Mouse (Mus musculus) frontal cortex, adult 2 months (tissue): Measurements from ENCODE around the gene Slc16a13. TPM values are rescaled to one million over a fixed set of nuclear protein-coding genes. Genes with fewer than 3 reads are reported as not detected.

Experiments
- DNase-seq, 2 experiments: peaks; one replicate each; pipeline ENCODE4 v3.0.0; 2022; ENCODE audit warnings: low spot score in 1 of 2; ENCODE audit errors: extremely low spot score in 1 of 2
- polyA plus RNA-seq: library from polyadenylated mRNA; depleted of rRNA; stranded (reverse); fragments of >200 nt; gene quantifications from 2 replicates; pipeline ENCODE4 v1.2.3, GENCODE M21; 2012

Slc16a13 gene
- polyA plus RNA-seq, 1 experiment = 7.7 TPM

GRCm38 (mm10) chr11:70233016-70233415 lies 12.2 kb upstream of the Slc16a13 start:
- DNase-seq = no peak

- no peak for DNase-seq
These were observed 11.7 kb upstream of the Slc16a13 start for GRCm38 (mm10) chr11:70232546-70232945.

DNA sequence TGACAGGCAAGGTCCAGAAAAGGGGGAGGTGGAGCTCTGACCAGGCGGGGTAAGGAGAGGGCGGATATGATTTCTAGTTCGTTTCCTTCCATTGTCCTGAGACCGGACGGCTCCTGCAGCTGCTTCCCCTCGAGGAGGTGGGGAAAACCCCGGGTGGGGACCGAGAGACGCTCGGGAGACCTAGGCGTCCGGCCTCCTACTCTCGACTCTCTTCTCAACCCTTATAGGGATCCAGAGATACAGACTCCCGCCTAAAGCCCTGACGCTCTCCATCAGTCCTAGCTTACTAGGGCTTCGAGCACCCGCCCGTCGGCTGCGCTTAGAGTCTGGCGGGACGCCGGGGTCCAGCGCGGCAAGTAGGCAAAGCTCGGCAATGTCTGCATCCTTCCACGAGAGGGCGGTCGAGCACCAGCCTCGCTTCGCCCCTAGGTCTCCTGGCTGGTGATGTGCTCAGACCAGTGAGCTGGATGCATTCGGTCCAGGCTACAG lies 9.4 kb upstream of the Slc16a13 start:
- peak in 1 of 2 experiments; percentile 83 for DNase-seq

GRCm38 (mm10) chr11:70229260-70230010 lies 8.6 kb upstream of the Slc16a13 start, which contains the start of gene Bcl6b:
Bcl6b (minus strand) TSS chr11:70229798.
- DNase-seq = no peak

- DNase-seq = peak in 1 of 2 experiments; percentile 88
These were observed 8.0 kb upstream of the Slc16a13 start for GRCm38 (mm10) chr11:70228828-70229227.

DNA sequence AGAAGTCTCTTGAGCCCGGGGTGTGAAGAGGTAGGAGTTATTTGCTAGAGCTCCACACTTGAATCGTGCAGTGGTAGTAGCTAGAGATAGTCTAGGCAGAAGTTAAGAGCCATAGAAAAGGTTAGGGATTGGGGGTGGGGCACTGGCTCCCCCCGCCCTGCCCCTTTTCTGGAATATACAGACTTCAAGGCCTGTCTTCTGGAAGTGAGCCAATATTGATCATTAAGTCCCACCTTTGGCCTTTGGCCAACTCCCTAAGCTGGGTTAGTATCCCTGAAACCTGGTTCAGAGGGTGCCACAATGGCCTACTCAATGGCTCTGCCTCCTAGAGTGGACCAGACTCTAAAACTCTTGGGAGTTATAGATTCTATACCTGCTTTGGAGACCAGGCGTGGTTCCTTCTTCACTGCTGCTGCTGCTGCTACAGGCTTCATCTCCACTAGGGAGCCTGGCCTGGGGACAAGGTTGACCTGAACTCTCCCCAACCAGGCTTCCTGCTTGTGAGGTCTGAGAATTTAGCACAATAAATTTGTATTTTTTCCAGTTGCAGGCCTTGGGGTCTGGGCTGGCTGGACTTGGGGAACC lies 6.9 kb upstream of the Slc16a13 start:
- no peak for DNase-seq

DNA sequence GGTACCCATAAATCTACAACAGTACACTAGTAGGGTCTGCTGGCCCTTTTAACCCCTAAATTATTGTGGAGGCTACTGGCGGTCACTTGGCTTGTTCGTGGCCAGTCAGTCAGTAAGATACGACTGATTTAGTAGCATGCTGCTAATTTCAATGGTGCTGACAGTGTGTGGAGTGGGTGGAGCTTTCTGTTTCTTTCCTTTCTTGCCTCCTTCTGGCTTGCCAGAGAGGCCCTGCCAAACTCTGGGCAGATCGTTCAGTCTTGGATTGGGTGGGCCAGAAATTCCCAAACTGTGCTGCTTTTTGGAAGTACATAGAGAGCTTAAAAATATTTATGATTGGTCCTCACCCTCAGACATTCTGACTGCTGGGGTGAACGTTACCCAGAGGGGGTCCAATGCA lies 6.3 kb upstream of the Slc16a13 start:
- no peak for DNase-seq

GRCm38 (mm10) chr11:70226602-70226890 lies 5.7 kb upstream of the Slc16a13 start:
- no peak for DNase-seq

DNA sequence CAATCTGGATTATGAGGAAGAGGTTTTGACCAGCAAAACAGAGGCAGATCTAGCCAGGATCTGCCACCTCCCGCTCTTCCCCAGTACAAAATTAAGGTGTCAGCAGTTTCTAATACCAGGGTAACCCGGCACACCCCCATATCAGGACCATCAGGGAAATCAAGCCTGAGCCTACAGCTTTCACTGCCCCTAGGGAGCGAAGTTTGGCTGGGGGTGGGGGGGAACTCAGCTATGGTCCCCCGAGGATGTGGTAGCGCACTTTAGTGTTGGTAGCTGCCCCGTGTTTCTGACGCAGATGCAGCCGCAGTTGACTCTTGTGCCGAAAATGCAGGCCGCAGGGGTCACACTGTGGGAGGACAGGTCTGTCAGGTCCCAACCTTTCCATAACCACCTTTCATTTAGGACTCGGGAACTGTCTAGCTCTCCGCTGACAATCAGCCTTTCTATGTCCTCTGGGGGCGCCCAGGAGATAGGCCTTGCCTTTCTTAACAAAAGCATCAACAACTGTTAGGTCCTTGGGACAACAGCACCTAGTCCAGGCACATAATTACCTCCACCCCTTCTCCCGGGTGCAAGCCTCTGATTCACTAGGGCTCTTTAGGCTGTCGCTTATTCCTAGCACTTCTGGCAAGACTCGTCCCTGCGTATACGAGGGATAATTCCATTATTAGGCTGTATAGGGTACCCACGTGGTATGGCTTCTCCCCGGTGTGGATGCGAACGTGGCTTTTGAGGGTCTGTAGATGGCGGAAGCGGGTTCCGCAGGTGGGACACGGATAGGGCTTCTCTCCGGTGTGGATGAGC lies 5.1 kb upstream of the Slc16a13 start:
- no peak for DNase-seq

- DNase-seq = no peak
These were observed 2.9 kb upstream of the Slc16a13 start for GRCm38 (mm10) chr11:70223724-70224123.

GRCm38 (mm10) chr11:70221603-70222500 lies 988 bp upstream of the Slc16a13 start:
- no peak for DNase-seq

GRCm38 (mm10) chr11:70220323-70220722 lies 541 bp downstream of the Slc16a13 start:
- DNase-seq = no peak

DNA sequence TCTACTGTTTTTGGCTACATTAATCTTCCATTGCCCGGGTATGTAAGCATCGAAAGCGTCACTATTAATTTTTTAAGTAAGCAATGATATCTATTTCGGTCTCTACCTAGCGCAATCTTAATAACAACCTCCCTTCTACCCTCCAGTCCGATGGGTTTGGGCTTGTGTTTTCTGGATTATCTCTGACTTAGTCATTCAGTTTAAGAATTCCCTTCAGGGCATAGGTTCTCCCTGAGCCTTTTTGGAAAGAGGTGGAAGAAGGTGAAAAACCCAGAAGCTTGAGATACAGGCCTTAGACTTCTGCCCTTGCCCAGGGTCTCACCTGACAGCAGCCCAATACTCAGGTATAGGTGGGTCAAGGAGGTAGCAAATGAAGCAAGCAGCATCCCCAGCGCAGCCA lies 991 bp downstream of the Slc16a13 start:
- DNase-seq = no peak

GRCm38 (mm10) chr11:70218741-70219470 lies 2.0 kb downstream of the Slc16a13 start:
- DNase-seq = no peak

GRCm38 (mm10) chr11:70218039-70218438 lies 2.8 kb downstream of the Slc16a13 start:
- DNase-seq = no peak

DNA sequence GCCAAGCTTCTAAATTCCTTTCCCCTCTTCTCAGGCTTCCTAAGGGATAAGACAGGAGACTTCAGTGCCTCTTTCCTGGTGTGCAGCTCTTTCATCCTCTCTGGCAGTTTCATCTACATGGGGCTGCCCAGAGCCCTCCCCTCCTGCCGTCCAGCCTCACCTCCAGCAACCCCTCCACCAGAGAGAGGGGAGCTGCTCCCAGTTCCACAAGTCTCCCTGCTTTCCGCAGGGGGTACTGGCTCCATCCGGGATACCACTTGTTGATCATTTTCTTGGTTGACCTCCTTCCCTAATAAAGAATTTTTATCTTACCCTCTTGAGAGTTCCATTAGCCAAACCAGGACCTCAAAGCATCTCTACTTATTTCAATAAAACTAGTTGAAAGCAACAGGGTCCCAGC lies 4.8 kb downstream of the Slc16a13 start:
- no peak for DNase-seq

DNA sequence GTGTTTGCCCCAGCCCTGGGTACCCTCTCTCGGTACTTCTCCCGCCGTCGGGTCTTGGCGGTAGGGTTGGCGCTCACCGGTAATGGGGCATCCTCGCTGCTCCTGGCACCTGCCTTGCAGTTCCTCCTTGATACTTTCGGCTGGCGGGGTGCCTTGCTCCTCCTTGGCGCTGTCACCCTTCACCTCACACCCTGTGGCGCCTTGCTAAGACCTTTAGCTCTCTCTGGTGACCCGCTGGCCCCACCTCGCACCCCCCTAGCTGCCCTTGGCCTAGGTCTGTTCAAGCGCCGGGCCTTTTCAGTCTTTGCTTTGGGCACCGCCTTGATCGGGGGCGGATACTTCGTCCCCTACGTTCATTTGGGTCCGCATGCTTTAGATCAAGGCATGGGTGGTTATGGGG lies 5.6 kb downstream of the Slc16a13 start:
- DNase-seq = no peak

DNA sequence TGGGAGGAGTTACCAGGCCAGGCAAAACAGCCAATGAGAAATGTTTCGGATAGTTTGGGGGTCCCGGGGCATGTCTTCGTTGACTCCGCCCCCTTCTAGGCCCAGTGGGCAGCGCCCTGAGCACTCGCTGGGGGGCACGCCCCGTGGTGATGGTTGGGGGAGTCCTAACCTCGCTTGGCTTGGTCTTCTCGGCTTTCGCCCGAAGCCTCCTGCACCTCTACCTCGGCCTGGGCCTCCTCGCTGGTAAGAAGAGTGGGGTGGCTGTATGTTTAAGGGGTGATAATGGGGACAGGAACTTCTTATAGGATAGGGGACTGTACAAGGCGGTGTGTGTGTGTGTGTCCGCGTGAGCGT lies 6.0 kb downstream of the Slc16a13 start:
- no peak for DNase-seq

GRCm38 (mm10) chr11:70214191-70214855 lies 6.5 kb downstream of the Slc16a13 start:
- DNase-seq = no peak
